Mouse (Mus musculus) MEL (cell line): ENCODE results near the gene Pex11b. TPM values are rescaled to one million over a fixed set of nuclear protein-coding genes. Genes with fewer than 3 reads are reported as not detected.
"Not testable (repeated sequence)": the region's sequence is repeated elsewhere in the genome, so short reads cannot be mapped to it uniquely, and the experiment has no call there.

ENCODE experiments used
- DNase-seq: peaks from one replicate; pipeline ENCODE4 v3.0.0; 2011; ENCODE audit warnings: low read depth, low spot score
- H3K27ac ChIP-seq: 2 replicates; pipeline ENCODE4 v1.5.1; 2012; ENCODE audit warnings: low read depth, mild to moderate bottlenecking, control low read depth, low read length, moderate library complexity; ENCODE audit not compliant: control insufficient read depth
- H3K27me3 ChIP-seq, 2 experiments: fragments of 150-350 bp in 1 of 2; sonication (generic) in 1 of 2; 2 replicates each; pipeline ENCODE4 v1.6.1; 2012; ENCODE audit warnings: low read length in 2 of 2, mild to moderate bottlenecking in 2 of 2, improper control_type of control experiment in 1 of 2, moderate library complexity in 1 of 2; ENCODE audit not compliant: insufficient read depth in 2 of 2, control insufficient read depth in 1 of 2
- H3K36me3 ChIP-seq, 2 experiments: 2 replicates each; pipeline ENCODE4 v1.6.1; 2012 to 2014; ENCODE audit warnings: low read length in 2 of 2, improper control_type of control experiment in 1 of 2, inconsistent platforms in 1 of 2, mild to moderate bottlenecking in 1 of 2; ENCODE audit not compliant: insufficient read depth in 2 of 2, control insufficient read depth in 1 of 2
- H3K4me1 ChIP-seq, 2 experiments: fragments of 150-350 bp in 1 of 2; sonication (generic) in 1 of 2; 2 replicates each; pipeline ENCODE4 v1.6.1; 2012; ENCODE audit warnings: low read length in 2 of 2, improper control_type of control experiment in 1 of 2, mild to moderate bottlenecking in 1 of 2; ENCODE audit not compliant: insufficient read depth in 2 of 2, control insufficient read depth in 1 of 2
- H3K4me3 ChIP-seq, 2 experiments: fragments of 150-350 bp in 1 of 2; sonication (generic) in 1 of 2; 2 replicates each; pipeline ENCODE4 v1.5.1; 2012; ENCODE audit warnings: low read depth in 2 of 2, low read length in 2 of 2, mild to moderate bottlenecking in 2 of 2, moderate library complexity in 2 of 2, control low read depth in 1 of 2, improper control_type of control experiment in 1 of 2; ENCODE audit not compliant: control insufficient read depth in 1 of 2, insufficient read depth in 1 of 2
- H3K79me2 ChIP-seq: 2 replicates; pipeline ENCODE4 v1.6.1; 2012; ENCODE audit warnings: mild to moderate bottlenecking, low read length, moderate library complexity; ENCODE audit not compliant: control insufficient read depth, poor library complexity, insufficient read depth
- H3K9ac ChIP-seq: 2 replicates; pipeline ENCODE4 v1.6.1; 2012; ENCODE audit warnings: low read depth, mild to moderate bottlenecking, control low read depth, low read length, moderate library complexity; ENCODE audit not compliant: control insufficient read depth, poor library complexity, severe bottlenecking
- H3K9me3 ChIP-seq: fragments of 150-350 bp; sonication (generic); replicated peaks from 2 replicates; pipeline ENCODE4 v1.6.1; 2012; ENCODE audit warnings: mild to moderate bottlenecking, low read length, improper control_type of control experiment, moderate library complexity; ENCODE audit not compliant: insufficient read depth
- BHLHE40 ChIP-seq: IDR thresholded peaks from 2 replicates; pipeline ENCODE4 v1.6.1; 2012; ENCODE audit warnings: low read depth, mild to moderate bottlenecking, inconsistent platforms, low read length, improper control_type of control experiment, borderline replicate concordance
- CHD1 ChIP-seq: IDR thresholded peaks from 2 replicates; pipeline ENCODE4 v1.6.1; 2012; ENCODE audit warnings: low read depth, mild to moderate bottlenecking, inconsistent platforms, low read length, improper control_type of control experiment
- CHD2 ChIP-seq: IDR thresholded peaks from 2 replicates; pipeline ENCODE4 v1.6.1; 2011; ENCODE audit warnings: low read length, improper control_type of control experiment
- E2F4 ChIP-seq: IDR thresholded peaks from 2 replicates; pipeline ENCODE4 v1.6.1; 2011; ENCODE audit warnings: low read depth, low read length, improper control_type of control experiment, borderline replicate concordance
- ELF1 ChIP-seq: IDR thresholded peaks from 2 replicates; pipeline ENCODE4 v1.6.1; 2014; ENCODE audit warnings: low read depth, mild to moderate bottlenecking, inconsistent platforms, low read length, improper control_type of control experiment, moderate library complexity
- EP300 ChIP-seq, 2 experiments: IDR thresholded peaks; 2 replicates each; pipeline ENCODE4 v1.6.1; 2011; ENCODE audit warnings: improper control_type of control experiment in 2 of 2, low read length in 2 of 2, low read depth in 1 of 2, mild to moderate bottlenecking in 1 of 2
- GATA1 ChIP-seq: IDR thresholded peaks from 2 replicates; pipeline ENCODE4 v1.6.1; 2011; ENCODE audit warnings: low read depth, low read length, improper control_type of control experiment
- HCFC1 ChIP-seq: IDR thresholded peaks from 2 replicates; pipeline ENCODE4 v1.6.1; 2012; ENCODE audit warnings: low read depth, mild to moderate bottlenecking, inconsistent platforms, low read length, improper control_type of control experiment, moderate library complexity
- MAX ChIP-seq: IDR thresholded peaks from 2 replicates; pipeline ENCODE4 v1.6.1; 2011; ENCODE audit warnings: low read length, improper control_type of control experiment
- MYB ChIP-seq: IDR thresholded peaks from 2 replicates; pipeline ENCODE4 v1.6.1; 2011; ENCODE audit warnings: mild to moderate bottlenecking, low read depth, low read length, improper control_type of control experiment
- MYC ChIP-seq: IDR thresholded peaks from 2 replicates; pipeline ENCODE4 v1.6.1; 2011; ENCODE audit warnings: low read depth, mild to moderate bottlenecking, low read length, improper control_type of control experiment, moderate library complexity
- POLR2A ChIP-seq, 2 experiments: IDR thresholded peaks; 2 replicates each; pipeline ENCODE4 v1.6.1; 2011 to 2012; ENCODE audit warnings: low read length in 2 of 2, mild to moderate bottlenecking in 2 of 2, control low read depth in 1 of 2, improper control_type of control experiment in 1 of 2, low read depth in 1 of 2, moderate library complexity in 1 of 2; ENCODE audit not compliant: control insufficient read depth in 1 of 2, insufficient read depth in 1 of 2, poor library complexity in 1 of 2
- POLR2AphosphoS5 ChIP-seq: IDR thresholded peaks from 2 replicates; pipeline ENCODE4 v1.6.1; 2012; ENCODE audit warnings: low read depth, borderline replicate concordance, mild to moderate bottlenecking, inconsistent platforms, low read length, moderate library complexity, mixed read lengths
- RCOR1 ChIP-seq: IDR thresholded peaks from 2 replicates; pipeline ENCODE4 v1.6.1; 2012; ENCODE audit warnings: low read depth, mild to moderate bottlenecking, inconsistent platforms, low read length, improper control_type of control experiment
- SIN3A ChIP-seq: IDR thresholded peaks from 2 replicates; pipeline ENCODE4 v1.6.1; 2012; ENCODE audit warnings: low read length, improper control_type of control experiment, inconsistent platforms
- TBP ChIP-seq: IDR thresholded peaks from 2 replicates; pipeline ENCODE4 v1.8.0; 2011; ENCODE audit warnings: low read depth, low read length, improper control_type of control experiment
- TCF12 ChIP-seq: IDR thresholded peaks from 2 replicates; pipeline ENCODE4 v1.6.1; 2014; ENCODE audit warnings: low read depth, mild to moderate bottlenecking, inconsistent platforms, low read length, improper control_type of control experiment, moderate library complexity
- UBTF ChIP-seq: IDR thresholded peaks from 2 replicates; pipeline ENCODE4 v1.6.1; 2012; ENCODE audit warnings: low read depth, mild to moderate bottlenecking, inconsistent platforms, low read length, improper control_type of control experiment, moderate library complexity, borderline replicate concordance; ENCODE audit not compliant: insufficient read depth
- USF1 ChIP-seq: IDR thresholded peaks from 2 replicates; pipeline ENCODE4 v1.6.1; 2014; ENCODE audit warnings: low read depth, mild to moderate bottlenecking, inconsistent platforms, low read length, improper control_type of control experiment, moderate library complexity
- USF2 ChIP-seq, 2 experiments: IDR thresholded peaks; 2 replicates each; pipeline ENCODE4 v1.6.1; 2011 to 2012; ENCODE audit warnings: improper control_type of control experiment in 2 of 2, low read length in 2 of 2, borderline replicate concordance in 1 of 2, inconsistent platforms in 1 of 2, low read depth in 1 of 2, mild to moderate bottlenecking in 1 of 2; ENCODE audit not compliant: insufficient read depth in 1 of 2
- ZMIZ1 ChIP-seq: IDR thresholded peaks from 2 replicates; pipeline ENCODE4 v1.6.1; 2012; ENCODE audit warnings: low read depth, mild to moderate bottlenecking, inconsistent platforms, low read length, improper control_type of control experiment, moderate library complexity
- polyA plus RNA-seq, 2 experiments: library from polyadenylated mRNA; stranded (reverse) in 1 of 2; unstranded in 1 of 2; fragments of >175 nt in 1 of 2; fragments of >200 nt in 1 of 2; gene quantifications; 2 replicates each; pipeline versions ENCODE4 v1.2.1 to v1.2.4; 2012; ENCODE audit warnings: low replicate concordance in 2 of 2, low read depth in 1 of 2; ENCODE audit not compliant: insufficient read length in 2 of 2, insufficient read depth in 1 of 2, missing spikeins in 1 of 2
- total RNA-seq: library from RNA; depleted of rRNA; stranded (reverse); fragments of 300-350 nt; gene quantifications from 2 replicates; pipeline ENCODE4 v1.2.3, GENCODE M21; 2012

Gene Pex11b
- total and polyA plus RNA-seq, 3 experiments, result 38.2 to 82.8 TPM; not detected in 1

DNA sequence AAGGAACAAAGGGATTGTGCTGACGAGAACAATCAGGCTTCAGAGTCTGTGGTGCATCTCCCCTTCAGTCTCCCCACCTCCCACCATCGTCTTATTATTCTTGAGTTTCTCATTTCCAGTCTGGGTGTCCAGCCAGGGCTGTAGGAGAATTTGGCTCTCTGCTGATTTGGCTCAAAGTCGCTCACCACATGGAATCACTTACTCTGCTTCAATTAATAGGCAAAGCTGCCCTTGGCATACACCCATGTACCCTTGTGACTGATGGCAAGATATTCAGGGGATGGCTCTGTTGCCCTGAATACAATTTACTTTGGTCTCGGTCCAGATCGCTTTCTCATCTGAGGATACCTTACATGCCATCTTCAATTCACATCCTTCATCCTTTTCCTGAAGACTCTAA is 31.9 kb upstream of the Pex11b start:
- no peaks in the 10 kb centered on the region for H3K9me3 ChIP-seq
- H3K4me3 ChIP-seq, result no peak overlapping the region
- H3K27me3 ChIP-seq, result no peaks in the 10 kb centered on the region
- DNase-seq, result no peak
- no peak overlapping the region for H3K27ac ChIP-seq
- H3K36me3 ChIP-seq, result peaks cover 0 to 7% of the 10 kb centered on the region in 2 experiments; a peak in 2 of 4 replicates
- H3K9ac ChIP-seq, result no peak overlapping the region
- TF ChIP-seq E2F4 (no peak), RCOR1 (no peak), SIN3A (no peak), GATA1 (no peak), TBP (no peak), POLR2AphosphoS5 (no peak), MAX (no peak), HCFC1 (no peak), CHD2 (no peak), BHLHE40 (no peak), CHD1 (no peak), TCF12 (no peak), ZMIZ1 (no peak), USF2 (IDR thresholded peaks at IDR 0.05; ENCODE audit: borderline replicate concordance in 1 of 2, insufficient read depth in 1 of 2, low read depth in 1 of 2, low read length in 2 of 2) (no peak)
- no peaks in the 10 kb centered on the region; the same call in 1 of the 2 replicates for H3K79me2 ChIP-seq
- H3K4me1 ChIP-seq, result peaks cover 8 to 9% of the 10 kb centered on the region in 2 experiments

DNA sequence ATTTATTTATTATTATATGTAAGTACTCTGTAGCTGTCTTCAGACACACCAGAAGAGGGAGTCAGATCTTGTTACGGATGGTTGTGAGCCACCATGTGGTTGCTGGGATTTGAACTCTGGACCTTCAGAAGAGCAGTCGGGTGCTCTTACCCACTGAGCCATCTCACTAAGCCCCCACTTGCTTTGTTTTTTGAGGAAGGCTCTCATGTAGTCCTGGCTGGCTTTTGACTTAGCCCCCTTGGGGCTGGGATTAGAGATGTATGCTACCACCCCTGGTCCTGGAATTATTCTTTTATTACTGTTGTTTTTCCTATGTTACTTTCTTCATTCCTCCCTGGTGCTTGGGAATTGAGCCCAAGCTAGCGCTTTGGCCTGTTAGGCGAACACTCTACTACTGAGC is 29.2 kb upstream of the Pex11b start:
- H3K36me3 ChIP-seq, DNase-seq, H3K9me3 ChIP-seq, H3K27ac ChIP-seq, H3K27me3 ChIP-seq, H3K4me3 ChIP-seq, H3K4me1 ChIP-seq, H3K79me2 ChIP-seq, H3K9ac ChIP-seq: not testable (repeated sequence)
- 0 out of 4 replicates have a peak, but pooled peaks of 1 of the 2 experiments have one; percentile 18 for TF ChIP-seq POLR2A (IDR thresholded peaks at IDR 0.05; ENCODE audit: control insufficient read depth in 1 of 2, insufficient read depth in 1 of 2, low read depth in 1 of 2, low read length in 2 of 2, poor library complexity in 1 of 2)
- TF ChIP-seq TBP, result peak; percentile 95

DNA sequence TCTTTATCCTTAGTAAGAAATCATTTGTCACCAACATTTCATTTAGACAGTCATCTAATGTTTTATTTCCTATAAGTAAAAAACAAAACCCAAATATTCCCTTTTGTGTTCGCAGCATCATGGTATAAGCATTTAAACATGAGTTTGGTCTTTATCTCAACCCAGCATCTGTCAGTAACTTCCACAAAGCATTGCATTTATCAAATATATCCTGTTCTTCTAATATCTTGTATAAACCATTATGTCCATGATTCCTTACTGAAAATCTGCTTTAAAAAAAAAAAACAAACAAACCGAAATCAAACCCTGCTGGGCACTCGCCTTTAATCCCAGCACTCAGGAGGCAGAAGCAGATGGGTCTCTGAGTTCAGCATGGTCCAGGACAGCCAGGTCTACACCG is 28.6 kb upstream of the Pex11b start:
- Histone ChIP-seq H3K27ac (no peak overlapping the region), H3K9ac (no peak overlapping the region), H3K4me3 (no peak overlapping the region), H3K36me3 (peaks cover 0 to 2% of the 10 kb centered on the region in 2 experiments; a peak in 2 of 4 replicates), H3K4me1 (peaks cover 4% of the 10 kb centered on the region in 2 experiments; a peak in 1 of 4 replicates), H3K79me2 (no peaks in the 10 kb centered on the region), H3K9me3 (no peaks in the 10 kb centered on the region), H3K27me3 (no peaks in the 10 kb centered on the region)
- DNase-seq, result no peak
- TF ChIP-seq RCOR1 (0 out of 2 replicates have a peak, but pooled peaks have one; percentile 51), TCF12 (peak; percentile 36; the same call in 1 of the 2 replicates), EP300 (IDR thresholded peaks at IDR 0.05; ENCODE audit: low read depth in 1 of 2, low read length in 2 of 2) (peak; percentile 30 to 40; a peak in 1 of 4 replicates), ELF1 (no peak), UBTF (no peak), USF1 (no peak), MYC (no peak), GATA1 (peak; percentile 70), E2F4 (no peak), MYB (no peak), CHD2 (no peak)
